ENCODE assay signal across 13 mouse cellular contexts in the genomic region with DNA sequence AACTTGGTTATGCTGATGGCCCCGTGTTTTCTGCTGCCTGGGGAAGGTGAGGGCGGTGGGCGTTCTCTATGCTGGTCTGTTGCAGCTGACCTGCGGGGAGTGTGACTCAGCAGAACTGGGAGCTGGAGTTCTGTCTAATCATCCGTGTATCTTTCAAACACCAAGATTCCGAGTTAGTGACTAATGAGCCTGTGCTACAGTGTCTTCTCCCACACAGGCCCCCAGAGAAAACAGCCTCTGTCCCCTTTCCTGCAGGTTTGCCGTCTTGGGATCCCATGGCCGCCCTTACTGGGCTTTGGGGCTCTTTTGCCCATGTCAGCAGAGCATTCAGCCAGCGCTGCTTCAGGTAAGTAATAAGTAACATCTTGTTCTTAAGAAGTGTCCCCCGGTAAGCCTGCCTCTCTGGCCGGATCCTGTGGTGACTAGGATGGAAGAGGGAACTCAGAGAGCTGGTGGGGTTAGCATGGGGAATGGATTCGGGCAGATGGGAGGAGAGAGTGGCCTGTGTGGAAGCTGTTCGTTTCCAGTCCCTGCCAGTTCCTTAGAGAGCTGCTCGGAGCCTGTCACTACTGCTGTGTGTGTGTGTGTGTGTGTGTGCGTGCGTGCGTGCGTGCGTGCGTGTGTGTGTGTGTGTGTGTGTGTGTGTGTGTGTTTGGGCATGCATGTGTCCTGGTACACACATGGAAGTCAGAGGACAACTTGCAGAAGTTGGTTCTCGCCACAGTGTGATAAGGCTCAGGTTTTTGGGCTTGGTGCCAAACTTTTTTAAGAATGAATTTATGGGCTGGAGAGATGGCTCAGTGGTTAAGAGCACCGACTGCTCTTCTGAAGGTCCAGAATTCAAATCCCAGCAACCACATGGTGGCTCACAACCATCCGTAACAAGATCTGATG. TPM values are rescaled to one million over a fixed set of nuclear protein-coding genes. Genes with fewer than 3 reads are reported as not detected.
DNase-seq lines count a peak whose midpoint lies in the region; ATAC-seq lines count a peak whose summit lies in the region.
"Had no signal": no experiment of that assay in that cellular context is flagged by ENCODE, and none has a peak within 500 bp of the region (broad histone marks: within the 10 kb centered on the region; RNA-seq: fewer than 3 reads in every experiment).

No protein-coding gene starts in this region.

- no peaks in the 10 kb centered on the region for H3K9me3 ChIP-seq in kidney, embryonic 14.5 days (ENCODE audit: control insufficient read depth, low read length)
- H3K9me3 ChIP-seq: hindbrain, embryonic 15.5 days had no signal

- peak overlapping the region; percentile 62; the same call in 1 of the 2 replicates for H3K27ac ChIP-seq in kidney, embryonic 14.5 days (ENCODE audit: low read depth, low read length)
- H3K27ac ChIP-seq: hindbrain, embryonic 15.5 days; macrophage had no signal

- H3K4me3 ChIP-seq in kidney, embryonic 14.5 days (ENCODE audit: low read length): no peak overlapping the region
- H3K4me3 ChIP-seq: hindbrain, embryonic 15.5 days had no signal

- H3K36me3 ChIP-seq in kidney, embryonic 14.5 days (ENCODE audit: control insufficient read depth, insufficient read depth, low read length): peaks cover 15% of the 10 kb centered on the region; the same call in 1 of the 2 replicates

- peaks cover 7% of the 10 kb centered on the region; the same call in 1 of the 2 replicates for H3K4me1 ChIP-seq in kidney, embryonic 14.5 days (ENCODE audit: control insufficient read depth, insufficient read depth, low read length)
- H3K4me1 ChIP-seq: hindbrain, embryonic 15.5 days had no signal

- H3K9ac ChIP-seq in kidney, embryonic 14.5 days (ENCODE audit: low read depth, low read length): no peak overlapping the region
- H3K9ac ChIP-seq: hindbrain, embryonic 15.5 days had no signal

- peak; percentile 17; the same call in 1 of the 2 replicates for ATAC-seq in kidney, embryonic 14.5 days (ENCODE audit: low FRiP score, low TSS enrichment)
- ATAC-seq in megakaryocyte progenitor cell, adult 5-6 weeks (replicated peaks; ENCODE audit: poor library complexity): peak; percentile 67

- no peaks in the 10 kb centered on the region for H3K27me3 ChIP-seq in kidney, embryonic 14.5 days (ENCODE audit: control insufficient read depth, insufficient read depth, low read length)
- H3K27me3 ChIP-seq: hindbrain, embryonic 15.5 days had no signal

- WGBS in kidney, embryonic 14.5 days: 64% methylated on average over 23 of the region's 23 CpGs

- no peak overlapping the region for H3K4me2 ChIP-seq in kidney, embryonic 14.5 days (replicated peaks; ENCODE audit: low read depth, low read length)
- H3K4me2 ChIP-seq: hindbrain, embryonic 15.5 days had no signal

- peak; percentile 28 to 31 for DNase-seq in lung, adult 18-20 months
- DNase-seq in lung, postnatal 10 days: no peak
- peak; percentile 89 for DNase-seq in Muller cell, postnatal 12 days (ENCODE audit: inconsistent ontology term)
- DNase-seq in spleen, postnatal 10 days (ENCODE audit: low spot score in 2 of 2): no peak
- DNase-seq in cerebellum, adult 11-12 months: no peak
- no peak for DNase-seq in layer of hippocampus, adult 18-20 months (ENCODE audit: low spot score in 2 of 2)
- DNase-seq: adrenal gland, postnatal 25 days; retina, postnatal 1 day; thymus, postnatal 36 days had no signal

RNA-seq across cellular contexts. Expression of a gene that starts 8.8 kb away (rescaled TPM):
- 23.1 and 28.0 TPM in 2 replicates for polyA plus RNA-seq in kidney, embryonic 14.5 days (2014; fragmentation: Nextera tagmentation; extraction: Ambion mirVana)
- total RNA-seq in megakaryocyte progenitor cell, adult 5-6 weeks (2015): 3.9 and 5.0 TPM in 2 replicates
- 2.0 and 5.5 TPM in 2 replicates for total RNA-seq in megakaryocyte progenitor cell, adult 5-6 weeks (2017)
- total RNA-seq in layer of hippocampus, adult 18-20 months (2021): 100 to 1,000 TPM; 154 to 155 TPM

RNA-seq across cellular contexts. Expression of a gene that starts 9.4 kb away (rescaled TPM):
- polyA plus RNA-seq in kidney, embryonic 14.5 days (2014; fragmentation: Nextera tagmentation; extraction: Ambion mirVana): 154 and 192 TPM in 2 replicates
- 35.2 and 47.5 TPM in 2 replicates for total RNA-seq in megakaryocyte progenitor cell, adult 5-6 weeks (2015)
- total RNA-seq in megakaryocyte progenitor cell, adult 5-6 weeks (2017): 24.9 and 34.2 TPM in 2 replicates
- total RNA-seq in layer of hippocampus, adult 18-20 months (2021): 10 to 100 TPM; 37.2 to 42.5 TPM

RNA-seq across cellular contexts. Expression of a gene that starts 36.3 kb away (rescaled TPM):
- polyA plus RNA-seq in kidney, embryonic 14.5 days (2014; fragmentation: Nextera tagmentation; extraction: Ambion mirVana): 0.10 TPM in 1 of 2 replicates, not detected in the other
- total RNA-seq in megakaryocyte progenitor cell, adult 5-6 weeks (2015): 0.07 TPM in 1 of 2 replicates, not detected in the other
- total RNA-seq in megakaryocyte progenitor cell, adult 5-6 weeks (2017): 0.17 TPM in 1 of 2 replicates, not detected in the other
- total RNA-seq in layer of hippocampus, adult 18-20 months (2021): 1 to 10 TPM in 1 of 2 experiments, under 1 TPM in 1; 0.68 to 3.0 TPM

RNA-seq across cellular contexts. Expression of a gene that starts 38.2 kb away (rescaled TPM):
- polyA plus RNA-seq in kidney, embryonic 14.5 days (2014; fragmentation: Nextera tagmentation; extraction: Ambion mirVana): 0.62 TPM in 1 of 2 replicates, not detected in the other
- not detected in 2 replicates for total RNA-seq in megakaryocyte progenitor cell, adult 5-6 weeks (2015)
- total RNA-seq in megakaryocyte progenitor cell, adult 5-6 weeks (2017): not detected in 2 replicates
- total RNA-seq in layer of hippocampus, adult 18-20 months (2021): not detected
- total RNA-seq: adrenal gland, postnatal 25 days had no signal
- polyA plus RNA-seq: macrophage had no signal

Comparison
In these comparisons a context has a peak if more than half of its experiments do, and no peak if none do; other contexts are left out.
1. DNase-seq: peak in lung, adult 18-20 months (2 of 2) and Muller cell, postnatal 12 days (single experiment); none in lung, postnatal 10 days (single experiment), spleen, postnatal 10 days (0 of 2), cerebellum, adult 11-12 months (single experiment) and layer of hippocampus, adult 18-20 months (0 of 2).
2. RNA of a gene that starts 8.8 kb away (total RNA-seq): 154 to 155 TPM in layer of hippocampus, adult 18-20 months; 2.0 to 5.5 TPM in megakaryocyte progenitor cell, adult 5-6 weeks; every median in the first group is over 10 times any median in the second.